Mouse (Mus musculus): ENCODE results near the gene Klk11. TPM values are rescaled to one million over a fixed set of nuclear protein-coding genes. Genes with fewer than 3 reads are reported as not detected.

Klk11 gene
- not detected in 2 replicates for polyA plus RNA-seq (2012)

DNA sequence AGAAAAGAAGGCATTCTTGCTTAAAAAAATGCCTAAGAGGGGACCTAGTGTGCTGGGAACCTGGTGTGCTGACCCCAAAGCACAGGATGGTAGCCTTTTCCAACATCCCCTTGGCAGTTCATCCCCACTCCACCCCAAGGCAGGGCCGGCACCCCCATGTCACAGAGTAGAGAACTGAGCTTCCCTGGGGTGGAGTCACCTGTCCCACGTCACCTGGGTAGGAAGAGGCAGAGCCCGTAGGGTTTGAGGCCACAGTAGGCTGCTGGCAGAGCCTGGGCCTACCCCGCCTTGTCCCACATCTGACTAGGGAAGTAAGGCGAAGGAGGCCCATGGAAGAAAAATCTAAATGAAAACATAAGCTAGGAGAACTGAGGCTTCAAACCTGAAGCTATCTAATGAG, at the start of gene Klk11:
Gene Klk11, plus strand, starts transcription at position 241 of the 400 bp plus-strand sequence.

DNA sequence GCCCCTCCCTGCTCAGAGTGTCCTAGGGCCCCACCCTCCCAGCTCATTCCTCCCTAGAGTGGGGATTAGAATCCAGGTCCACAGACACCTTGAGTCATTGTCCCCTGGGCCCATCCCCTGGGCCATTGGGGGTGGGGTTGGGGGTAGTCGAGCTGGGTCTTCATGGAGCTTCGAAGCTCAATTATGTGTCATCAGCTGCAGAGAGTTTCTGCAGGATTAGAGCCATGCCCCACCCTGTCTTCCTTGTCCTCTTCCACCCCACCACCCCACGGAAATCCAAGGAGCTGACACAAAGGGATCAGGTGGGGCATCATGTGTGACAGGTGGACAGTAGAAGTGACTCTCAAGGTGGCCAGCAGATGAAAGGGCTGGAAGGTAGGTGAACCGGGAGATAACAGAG, 5.8 kb upstream of the Klk11 start, which contains the start of gene Klk12:
Gene Klk12, plus strand, starts transcription at position 301 of the 400 bp plus-strand sequence.

DNA sequence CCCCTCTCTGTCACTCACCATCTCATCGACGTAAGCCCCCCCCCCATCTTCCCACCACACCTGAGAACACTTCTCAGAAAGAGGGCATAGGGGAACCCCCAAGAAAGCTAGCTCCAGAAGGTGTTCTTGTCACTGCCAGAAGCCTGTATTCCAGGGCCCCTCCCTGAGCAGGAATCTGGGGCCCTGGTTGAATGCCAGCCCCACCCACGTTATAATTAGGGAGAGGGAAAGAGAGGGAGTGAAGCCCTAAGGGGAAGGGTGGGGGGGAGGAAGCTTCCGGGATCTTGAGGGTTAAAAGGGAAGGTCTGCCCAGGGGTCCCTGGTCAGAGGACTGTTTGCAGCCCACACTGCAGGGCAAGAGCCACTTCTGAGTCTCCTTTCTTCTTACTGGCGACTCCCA, 6.3 kb downstream of the Klk11 start, which contains the start of gene Klk10:
Gene Klk10, plus strand, starts transcription at position 290 of the 400 bp plus-strand sequence.

DNA sequence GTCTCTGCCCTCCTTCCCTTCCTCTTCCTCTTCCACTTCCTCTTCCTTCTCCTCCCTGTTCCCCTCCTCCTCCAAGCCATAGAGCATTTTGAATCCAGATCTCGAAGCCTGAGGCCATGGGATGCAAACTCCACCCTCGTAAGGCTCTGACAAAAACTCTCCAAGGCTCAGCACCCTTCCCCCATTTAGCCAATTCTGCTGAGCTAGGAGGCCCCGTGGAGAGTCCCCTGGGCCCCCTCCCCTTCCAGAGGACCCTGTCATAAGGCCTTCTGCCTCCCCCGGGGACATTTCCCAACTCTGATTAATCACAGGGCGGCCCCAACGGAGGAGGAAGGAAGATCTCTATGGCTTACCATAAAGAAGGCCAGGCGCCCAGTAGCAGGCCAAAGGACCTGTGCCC, 17.2 kb downstream of the Klk11 start, which contains the start of gene Klk9:
Gene Klk9, plus strand, starts transcription at position 301 of the 400 bp plus-strand sequence.

DNA sequence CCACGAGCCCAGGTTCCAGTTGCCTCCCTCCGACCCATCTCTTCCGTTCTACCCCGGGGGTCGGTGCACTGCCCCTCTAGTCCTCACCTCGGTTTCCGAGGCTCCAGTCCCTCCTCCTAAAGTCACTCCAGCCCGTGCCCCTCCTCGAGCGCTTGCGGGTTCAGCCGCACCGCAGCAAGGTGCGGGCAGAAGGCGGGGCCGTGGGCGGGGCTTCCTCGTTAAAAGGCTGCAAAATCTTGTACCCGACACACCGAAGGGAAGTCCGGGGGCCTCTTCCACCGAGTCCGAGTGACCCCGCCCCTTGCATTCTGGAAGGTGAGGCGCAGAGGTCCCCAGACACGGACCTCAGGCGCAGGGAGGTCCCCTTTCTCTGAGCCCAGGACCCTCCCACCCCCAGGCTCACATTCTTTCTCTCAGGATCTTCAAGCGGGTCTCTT, 22.9 kb downstream of the Klk11 start, which contains the start of gene Klk8:
Gene Klk8, plus strand, starts transcription at position 245 of the 437 bp plus-strand sequence.

DNA sequence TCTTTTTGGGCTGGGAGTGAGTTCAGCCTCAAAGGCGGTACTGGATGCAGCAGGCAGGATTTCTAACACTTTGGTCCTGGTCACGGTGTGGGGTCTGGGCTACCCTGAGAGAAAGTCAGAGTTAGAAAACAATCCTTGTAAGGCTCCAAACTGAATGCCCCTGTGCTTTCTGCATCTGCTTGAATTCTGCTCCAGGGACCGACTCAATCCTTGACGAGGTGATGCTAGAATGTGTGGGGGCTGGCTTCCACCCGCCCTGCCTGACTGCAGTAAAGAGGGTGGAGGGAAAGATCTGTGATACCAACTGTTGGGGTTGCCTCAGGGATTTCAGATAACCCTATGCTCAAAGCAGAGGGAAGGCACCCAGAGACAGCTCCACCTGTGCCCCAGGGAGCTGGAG, 36.6 kb downstream of the Klk11 start, which contains the start of gene Klk7:
Gene Klk7, plus strand, starts transcription at position 301 of the 400 bp plus-strand sequence.

DNA sequence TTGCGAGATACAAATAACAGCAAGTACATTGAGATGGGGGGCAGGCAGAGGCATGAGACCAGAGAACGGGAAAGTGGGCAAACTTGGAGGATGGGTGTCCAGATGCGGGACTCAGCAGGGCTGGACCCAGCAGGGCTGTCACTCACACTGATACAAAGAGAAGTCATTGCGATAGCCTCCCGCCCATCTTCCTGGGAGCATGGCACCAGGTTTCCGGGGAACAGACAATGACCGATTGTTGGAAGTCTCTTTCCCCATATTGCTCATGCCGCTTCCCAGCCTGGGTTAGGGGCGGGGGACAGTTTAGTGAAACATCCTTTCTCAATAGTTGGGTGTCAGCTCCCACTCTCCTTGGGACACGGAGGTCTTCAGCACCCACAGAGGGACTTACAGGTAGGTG, 49.8 kb downstream of the Klk11 start, which contains the start of gene Klk6:
Gene Klk6, plus strand, starts transcription at position 301 of the 400 bp plus-strand sequence.

Other genes with a start within 250 kb of the Klk11 start
- gene Cd33, start 230.2 kb upstream of the Klk11 start, polyA plus RNA-seq (2012) = 3.4 and 4.1 TPM in 2 replicates
- gene Zfp658, start 212.3 kb upstream of the Klk11 start, polyA plus RNA-seq (2012) = 0.25 and 0.46 TPM in 2 replicates
- gene Zfp719, start 195.0 kb upstream of the Klk11 start, polyA plus RNA-seq (2012) = 0.04 and 0.14 TPM in 2 replicates
- not detected in 2 replicates for gene Zfp819, start 167.4 kb upstream of the Klk11 start, polyA plus RNA-seq (2012)
- not detected in 2 replicates for gene Ceacam18, start 139.9 kb upstream of the Klk11 start, polyA plus RNA-seq (2012)
- gene Siglece, start 114.4 kb upstream of the Klk11 start, polyA plus RNA-seq (2012) = 0.99 and 3.2 TPM in 2 replicates
- 18.6 and 19.4 TPM in 2 replicates for gene Ctu1, start 102.6 kb upstream of the Klk11 start, polyA plus RNA-seq (2012)
- not detected in 2 replicates for gene Klk14, start 84.2 kb upstream of the Klk11 start, polyA plus RNA-seq (2012)
- gene Klk13, start 62.0 kb upstream of the Klk11 start, polyA plus RNA-seq (2012) = not detected in 2 replicates
- gene Klk12, start 5.7 kb upstream of the Klk11 start, polyA plus RNA-seq (2012) = not detected in 2 replicates
- 0.06 TPM in 1 of 2 replicates, not detected in the other for gene Klk10, start 6.4 kb downstream of the Klk11 start, polyA plus RNA-seq (2012)
- gene Klk9, start 17.3 kb downstream of the Klk11 start, polyA plus RNA-seq (2012) = not detected in 2 replicates
- 25.3 and 55.0 TPM in 2 replicates for gene Klk8, start 23.0 kb downstream of the Klk11 start, polyA plus RNA-seq (2012)
- not detected in 2 replicates for gene Klk7, start 36.7 kb downstream of the Klk11 start, polyA plus RNA-seq (2012)
- gene Klk6, start 49.9 kb downstream of the Klk11 start, polyA plus RNA-seq (2012) = not detected in 2 replicates
- gene Klk5, start 67.4 kb downstream of the Klk11 start, polyA plus RNA-seq (2012) = not detected in 2 replicates
- gene Klk4, start 106.6 kb downstream of the Klk11 start, polyA plus RNA-seq (2012) = not detected in 2 replicates
- not detected in 2 replicates for gene Klk15, start 159.1 kb downstream of the Klk11 start, polyA plus RNA-seq (2012)
- not detected in 2 replicates for gene Klk1b8, start 176.1 kb downstream of the Klk11 start, polyA plus RNA-seq (2012)
- gene Klk1b1, start 192.1 kb downstream of the Klk11 start, polyA plus RNA-seq (2012) = not detected in 2 replicates
- gene Klk1b9, start 201.5 kb downstream of the Klk11 start, polyA plus RNA-seq (2012) = not detected in 2 replicates
- gene Klk1b11, start 221.3 kb downstream of the Klk11 start, polyA plus RNA-seq (2012) = 0.15 TPM in 1 of 2 replicates, not detected in the other
- gene Klk1b26, start 237.6 kb downstream of the Klk11 start, polyA plus RNA-seq (2012) = not detected in 2 replicates